Mouse (Mus musculus) layer of hippocampus, adult 18-20 months (tissue): ENCODE measurements at regions not wholly inside any gene's neighbourhood (a gene's known extent, or its start where the extent isn't known, plus 50 kb on each side); places are given as distances from the start of the nearest gene placed in this dataset.

Experiments
- DNase-seq, 2 experiments: peaks; one replicate each; pipeline ENCODE4 v3.0.0; 2022; ENCODE audit warnings: low spot score in 2 of 2

DNA sequence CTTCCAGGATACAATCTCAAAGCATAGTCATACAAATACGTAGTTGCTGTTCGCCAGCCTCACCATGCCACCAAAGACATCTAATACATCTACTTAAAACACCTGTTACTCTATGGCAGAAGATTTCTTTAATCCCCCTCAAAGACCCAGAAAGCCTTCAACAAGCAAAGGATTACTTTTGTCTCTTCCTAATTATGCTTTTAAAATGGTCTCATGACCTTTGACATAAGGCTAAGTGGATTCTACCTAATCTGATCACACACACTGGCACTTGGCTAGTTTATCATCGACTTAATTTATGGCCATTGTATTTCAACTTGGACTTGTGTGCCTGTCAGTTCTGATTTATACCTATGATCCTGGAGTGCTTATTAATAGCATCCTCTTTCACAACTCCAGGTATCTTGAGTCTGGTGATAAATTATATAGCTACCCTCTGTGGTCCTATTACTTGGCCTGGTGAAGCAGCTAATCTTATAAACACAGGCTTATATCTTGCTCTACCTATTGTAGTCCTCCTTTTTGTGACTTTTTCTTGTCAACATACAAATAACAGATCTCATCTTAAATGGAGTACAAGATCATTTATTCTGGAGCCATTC is 568.6 kb upstream of the B3galt2 start:
- no peak for DNase-seq

DNA sequence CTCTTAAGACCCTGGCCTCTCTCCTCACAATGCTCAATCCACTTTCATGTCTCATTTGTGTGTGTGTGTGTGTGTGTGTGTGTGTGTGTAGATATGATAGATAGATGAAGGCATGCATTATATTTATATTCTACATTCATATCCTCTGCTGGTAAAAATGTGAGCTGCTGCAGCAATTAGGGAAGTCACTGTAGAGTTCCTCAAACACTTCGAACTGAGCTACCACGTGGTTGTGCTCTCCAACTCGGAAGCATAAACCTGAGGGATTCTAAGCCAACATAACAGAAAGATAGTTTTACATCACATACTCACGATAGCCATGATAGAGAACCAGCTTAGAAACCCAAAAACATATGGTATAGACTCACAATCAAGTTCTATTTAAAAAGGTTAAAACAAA is 565.5 kb upstream of the B3galt2 start:
- no peak for DNase-seq

DNA sequence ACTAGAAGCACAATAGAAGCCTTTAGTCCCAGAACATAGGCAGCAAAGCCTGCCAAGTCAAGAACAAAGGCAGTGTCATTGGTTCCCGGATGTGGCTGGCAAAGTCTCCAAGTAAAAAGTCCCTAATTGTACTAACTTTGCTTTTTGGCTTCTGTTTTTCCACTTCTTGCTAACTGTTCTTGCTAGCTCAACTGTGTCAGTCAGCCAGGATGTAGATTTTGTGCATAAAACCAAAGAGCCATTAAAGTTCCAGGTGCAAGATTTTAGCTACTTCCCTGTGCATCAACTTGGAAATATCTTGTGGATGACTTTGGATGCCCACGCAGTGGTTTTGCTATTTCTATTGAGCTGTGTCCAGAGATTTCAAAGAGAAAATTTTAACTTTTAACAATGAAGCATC is 560.0 kb upstream of the B3galt2 start:
- peak in 1 of 2 experiments; percentile 15 for DNase-seq

DNA sequence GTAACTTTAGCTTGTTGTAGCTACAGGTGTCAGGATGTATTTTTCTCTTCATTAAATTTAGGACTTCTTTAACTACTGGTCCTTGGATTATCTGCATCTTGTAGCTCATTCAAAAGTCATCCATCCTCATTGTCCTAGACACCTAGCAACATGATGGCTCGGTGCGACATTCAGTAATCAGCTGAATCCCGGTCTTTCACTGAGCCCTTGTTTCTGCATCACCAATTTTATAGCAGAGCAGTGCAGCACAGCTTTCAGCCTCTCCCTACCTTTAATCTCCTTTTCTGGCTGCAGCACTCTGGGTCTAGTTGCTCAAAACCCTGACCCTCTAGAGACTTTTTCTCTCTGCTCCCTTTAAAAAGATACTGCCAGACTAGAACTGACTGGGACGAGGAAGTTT is 543.6 kb upstream of the B3galt2 start:
- no peak for DNase-seq

DNA sequence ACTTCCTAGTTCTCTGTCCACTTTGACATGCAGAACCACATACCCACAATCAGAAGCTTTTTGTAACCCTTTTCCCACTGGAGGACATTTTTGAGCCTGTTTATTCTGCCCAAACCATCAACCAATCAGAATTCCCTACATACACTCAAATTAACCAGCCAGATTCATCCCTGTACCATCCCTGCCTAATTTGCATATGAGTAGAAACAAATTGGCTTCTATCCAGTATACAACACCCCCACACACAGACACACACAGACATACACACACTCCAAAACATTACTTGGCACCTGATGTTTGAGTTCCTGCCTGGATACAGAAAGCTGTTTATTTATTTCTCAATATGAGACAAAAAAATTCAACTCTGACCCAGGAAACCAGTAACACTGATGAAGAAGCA is 542.2 kb upstream of the B3galt2 start:
- peak in 1 of 2 experiments; percentile 29 for DNase-seq

DNA sequence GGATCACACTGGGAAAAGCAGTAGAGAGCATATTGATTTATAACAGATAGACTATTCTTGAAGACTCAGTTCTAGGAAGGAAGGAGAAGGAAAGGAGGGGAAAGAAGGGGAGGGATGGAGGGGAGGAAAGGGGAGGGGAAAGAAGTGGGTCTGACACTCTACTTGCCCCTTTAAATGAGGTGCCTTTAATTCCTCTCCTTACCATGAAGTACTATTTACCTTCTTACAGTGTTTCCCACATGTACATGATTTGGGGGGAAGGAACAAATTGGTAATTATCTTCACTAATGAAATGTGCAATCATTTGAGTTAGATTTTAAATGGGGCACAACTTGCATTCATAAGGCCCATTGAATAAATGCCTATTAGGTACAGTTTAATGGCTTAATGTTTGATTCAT is 518.3 kb upstream of the B3galt2 start:
- DNase-seq: no peak

DNA sequence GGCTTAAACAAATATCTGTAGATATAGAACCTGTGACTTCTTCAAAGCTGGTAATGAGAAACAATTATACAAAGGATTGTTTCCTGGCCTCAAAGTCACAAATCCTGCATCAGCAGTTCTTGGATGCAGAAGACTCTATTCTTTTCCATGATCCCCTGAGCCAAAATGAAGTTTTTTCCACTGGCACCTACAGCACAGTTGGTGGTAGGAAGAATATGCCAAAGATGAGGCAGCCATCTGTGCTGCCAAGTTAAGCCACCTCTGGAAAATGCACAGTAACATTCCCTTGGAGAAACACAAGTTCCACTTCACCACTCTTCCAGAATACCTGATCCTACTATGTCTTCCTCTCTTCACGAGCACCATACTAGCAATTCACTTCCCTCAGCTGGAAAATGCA is 510.2 kb upstream of the B3galt2 start:
- DNase-seq: no peak

DNA sequence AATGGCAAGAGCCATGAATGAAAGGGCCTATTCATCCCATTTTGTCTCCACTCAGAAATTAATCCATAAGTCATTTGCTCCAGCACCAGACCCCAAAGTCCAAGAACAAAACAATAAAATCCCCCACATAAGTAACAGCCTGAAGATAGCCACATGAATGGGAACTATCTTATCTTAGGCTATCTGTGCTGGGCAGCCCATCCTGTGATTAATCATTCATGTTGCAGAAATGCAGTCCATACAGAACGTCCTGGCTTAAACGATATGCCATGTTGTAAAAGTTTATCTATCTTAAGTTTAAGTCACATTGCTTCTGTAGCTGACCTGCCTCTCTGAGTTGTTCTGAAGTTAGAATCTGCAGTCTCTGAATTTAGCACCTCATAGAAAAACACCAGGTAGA is 507.7 kb upstream of the B3galt2 start:
- DNase-seq: no peak

DNA sequence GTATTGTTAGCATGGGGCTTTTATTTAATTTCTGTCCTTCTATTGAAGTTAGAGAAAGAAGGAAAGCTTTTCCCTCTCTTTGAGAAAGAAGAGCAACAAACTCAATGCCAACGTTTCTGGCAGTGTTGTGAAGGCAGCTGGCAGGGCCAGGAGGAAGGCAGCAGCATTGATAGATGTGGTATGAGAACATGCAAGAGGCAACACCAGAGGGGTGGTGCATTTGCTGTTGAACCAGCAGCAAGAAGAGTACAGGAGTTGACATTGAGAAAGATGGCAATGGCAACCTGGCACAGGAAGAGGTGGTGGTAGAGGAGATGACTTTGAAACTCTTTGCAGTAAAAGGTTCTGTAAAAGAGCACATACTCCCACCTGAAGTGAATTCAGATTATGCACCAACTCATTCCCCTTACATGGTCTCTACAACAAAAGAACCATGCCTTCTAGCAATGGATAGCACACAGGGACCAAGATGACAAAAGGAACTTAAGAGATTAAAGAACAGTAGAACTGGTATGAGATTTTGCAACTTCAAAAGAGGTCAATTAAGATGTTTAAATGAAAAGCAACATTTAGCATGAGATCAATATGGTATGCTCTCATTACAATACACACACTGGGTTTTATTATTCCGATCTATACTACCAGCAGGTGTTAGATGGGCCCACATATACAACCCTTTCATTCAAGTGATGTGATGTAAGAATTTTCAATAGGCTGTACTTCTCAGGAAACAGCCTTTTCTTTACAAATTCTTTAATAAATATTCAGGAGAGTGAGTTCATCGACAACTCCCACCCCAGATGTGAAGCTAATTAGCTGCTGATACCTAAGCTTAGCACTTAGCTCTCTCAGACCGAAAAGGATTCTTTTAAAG is 495.1 kb upstream of the B3galt2 start:
- no peak for DNase-seq

DNA sequence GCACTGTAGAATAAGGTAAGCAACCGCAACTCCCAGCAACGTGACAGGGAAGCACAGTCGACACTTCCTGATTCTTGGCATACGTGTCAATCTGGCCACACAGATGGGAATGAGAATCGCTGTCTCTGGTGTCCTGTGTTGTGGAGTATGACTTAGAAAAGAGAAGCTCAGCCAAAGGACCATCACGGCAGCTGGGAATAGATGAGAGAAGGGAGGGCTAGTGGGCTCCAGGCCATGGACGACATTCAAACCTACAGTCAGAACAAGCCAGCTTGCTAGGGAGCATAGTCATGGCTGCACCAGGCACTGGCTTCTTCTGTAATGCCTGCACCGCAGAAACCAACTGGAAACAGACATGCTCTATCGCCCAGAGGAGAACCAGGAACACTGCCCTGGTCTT is 469.2 kb upstream of the B3galt2 start:
- DNase-seq: peak; percentile 4 to 20

DNA sequence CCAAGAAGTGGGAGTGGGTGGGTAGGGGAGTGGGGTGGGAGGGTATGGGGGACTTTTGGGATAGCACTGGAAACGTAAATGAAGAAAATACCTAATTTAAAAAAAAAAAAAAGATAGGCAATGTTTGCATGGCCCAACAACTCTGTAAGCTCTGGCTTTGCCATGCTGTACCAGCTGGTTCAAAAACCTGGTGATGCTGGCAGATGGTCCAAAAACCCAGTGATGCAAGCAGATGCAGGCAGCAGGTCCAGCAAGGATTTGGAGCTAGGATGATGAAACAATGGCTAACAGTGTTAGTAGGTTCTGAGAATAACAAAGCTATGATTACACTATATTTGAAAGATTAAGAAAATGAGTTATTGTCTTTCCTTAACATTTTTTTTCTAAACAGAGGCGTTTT is 466.6 kb upstream of the B3galt2 start:
- peak; percentile 48 to 80 for DNase-seq

DNA sequence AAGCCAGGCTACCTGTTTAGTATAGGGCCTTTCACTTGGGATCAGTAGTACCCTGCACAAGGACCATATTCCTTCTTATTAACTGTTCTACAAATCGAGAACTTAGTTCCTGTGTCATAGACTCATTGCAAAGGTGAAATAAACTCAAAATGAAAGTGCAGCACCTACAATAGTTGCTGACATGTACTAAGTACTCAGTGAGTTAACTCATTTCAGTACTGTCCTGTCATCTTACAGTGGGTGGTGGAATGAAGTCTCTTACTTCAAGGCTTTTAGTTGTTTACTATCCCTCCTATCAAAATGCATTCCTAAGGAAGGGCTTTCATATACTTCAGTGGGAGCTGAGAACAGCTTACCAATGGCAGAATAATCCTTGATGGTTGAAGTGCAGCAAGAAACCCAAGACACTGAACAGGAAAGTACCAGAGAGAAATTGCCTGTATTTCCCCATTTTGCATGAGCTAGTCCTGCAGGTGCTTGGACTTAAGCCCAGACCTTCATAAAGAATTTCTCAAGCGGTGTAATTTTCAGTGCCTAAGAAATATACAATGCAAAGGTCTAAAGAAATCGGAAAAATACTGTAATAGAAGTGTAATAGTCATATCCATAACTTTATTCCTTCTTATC is 448.2 kb upstream of the B3galt2 start:
- no peak for DNase-seq

DNA sequence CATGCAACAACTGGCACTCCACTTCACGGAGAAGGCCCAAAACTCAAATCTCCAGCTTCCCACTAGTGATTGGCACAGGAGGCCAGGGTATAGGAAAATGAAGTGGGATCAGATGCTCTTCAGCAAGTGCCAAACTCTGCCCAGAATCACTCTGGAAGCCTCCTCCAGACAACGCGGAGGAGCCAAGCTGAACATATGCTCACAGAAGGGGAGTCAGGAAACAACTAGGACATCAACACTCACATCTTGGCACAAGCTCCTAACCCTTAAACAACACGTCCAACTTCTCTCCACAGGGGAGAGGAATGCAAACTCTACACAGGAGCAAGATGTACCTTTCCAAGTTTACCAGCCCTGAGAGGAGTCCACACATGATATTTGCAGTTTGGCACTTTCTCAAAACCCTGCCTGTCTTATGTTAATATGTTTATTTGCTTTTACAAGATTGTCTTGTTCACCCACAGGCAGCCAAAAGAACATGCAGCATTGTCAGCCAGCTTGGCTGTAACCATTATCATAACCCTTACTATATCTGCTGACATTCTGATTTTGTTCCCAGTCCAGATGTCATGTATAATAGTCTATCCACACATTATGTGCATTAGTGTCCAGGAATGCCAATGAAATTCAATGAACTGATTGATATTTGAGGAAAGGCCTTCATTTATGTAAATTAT is 440.1 kb upstream of the B3galt2 start:
- DNase-seq: peak; percentile 67 to 79

DNA sequence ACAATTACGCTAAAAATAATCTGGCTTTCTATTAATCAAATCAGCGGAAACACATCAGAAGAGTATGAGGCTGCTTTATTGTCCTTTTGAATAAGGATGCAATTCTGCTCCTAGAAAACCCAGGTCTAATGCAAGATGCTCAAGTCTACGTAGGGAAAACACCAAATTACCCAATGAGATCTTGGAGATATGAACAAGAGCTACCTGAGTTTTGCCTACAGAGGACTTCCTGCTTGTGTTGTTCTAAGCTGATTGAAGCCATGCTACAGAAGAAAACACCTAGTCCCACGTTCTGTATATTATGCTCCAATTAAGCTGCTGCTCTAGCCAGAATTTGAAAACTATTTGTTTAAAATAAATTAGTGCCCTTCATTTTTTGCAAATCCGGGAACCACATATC is 439.5 kb upstream of the B3galt2 start:
- no peak for DNase-seq

DNA sequence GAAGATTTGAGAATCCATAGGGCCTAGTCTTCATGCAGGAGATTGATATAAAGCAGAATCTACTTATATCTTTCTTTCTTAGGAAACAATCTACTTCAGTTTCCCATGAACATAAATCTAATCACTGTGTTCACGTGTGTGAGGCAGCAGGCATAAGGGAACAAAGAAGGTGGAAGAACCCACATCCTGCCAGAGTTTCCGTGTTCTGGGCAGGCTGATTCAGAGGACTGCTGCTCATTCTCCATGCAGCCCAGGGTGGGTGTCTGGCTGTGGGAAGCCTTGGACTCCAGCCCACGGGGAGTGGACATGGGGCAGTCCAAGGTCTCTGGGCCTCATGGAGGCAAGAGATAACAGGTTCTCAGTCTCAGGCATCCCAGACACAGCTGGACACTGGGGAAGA is 438.3 kb upstream of the B3galt2 start:
- no peak for DNase-seq

DNA sequence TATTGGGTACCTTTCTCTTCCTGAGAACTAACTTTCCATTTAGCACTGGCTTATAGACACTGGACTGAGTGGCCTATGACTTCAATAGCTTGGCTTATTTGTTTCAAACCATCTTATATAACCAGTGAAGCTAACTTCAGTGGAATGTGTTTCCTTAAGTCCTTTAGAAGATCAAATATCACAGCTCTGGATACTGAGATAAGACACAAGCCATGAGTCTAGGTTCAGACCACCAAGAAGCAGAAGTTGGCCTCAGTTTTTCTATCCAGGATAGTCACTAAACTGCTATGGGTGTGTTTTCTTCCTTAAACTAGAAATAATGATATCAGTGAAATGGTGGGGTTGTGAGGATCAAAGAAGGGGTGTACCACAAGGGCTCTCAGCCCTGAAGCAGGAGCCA is 436.4 kb upstream of the B3galt2 start:
- no peak for DNase-seq

DNA sequence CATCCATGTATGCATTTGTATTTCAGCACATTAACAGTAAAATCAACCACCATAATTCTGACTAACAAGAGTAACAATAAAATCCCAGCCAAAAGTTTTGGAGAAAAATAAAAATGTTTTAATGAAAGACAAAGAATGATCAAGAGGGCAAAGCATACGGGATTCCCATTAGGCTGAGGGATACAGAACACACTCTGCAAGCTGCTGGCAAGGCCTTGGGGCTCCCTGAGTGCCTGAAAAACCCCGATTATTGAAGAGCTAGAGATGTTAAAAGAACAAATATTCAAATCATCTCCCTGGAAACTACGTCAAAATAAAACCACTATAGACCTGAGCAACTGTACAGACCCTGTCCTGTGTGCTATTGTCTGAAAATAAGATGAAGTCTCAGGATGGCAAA is 433.5 kb upstream of the B3galt2 start:
- DNase-seq: no peak

DNA sequence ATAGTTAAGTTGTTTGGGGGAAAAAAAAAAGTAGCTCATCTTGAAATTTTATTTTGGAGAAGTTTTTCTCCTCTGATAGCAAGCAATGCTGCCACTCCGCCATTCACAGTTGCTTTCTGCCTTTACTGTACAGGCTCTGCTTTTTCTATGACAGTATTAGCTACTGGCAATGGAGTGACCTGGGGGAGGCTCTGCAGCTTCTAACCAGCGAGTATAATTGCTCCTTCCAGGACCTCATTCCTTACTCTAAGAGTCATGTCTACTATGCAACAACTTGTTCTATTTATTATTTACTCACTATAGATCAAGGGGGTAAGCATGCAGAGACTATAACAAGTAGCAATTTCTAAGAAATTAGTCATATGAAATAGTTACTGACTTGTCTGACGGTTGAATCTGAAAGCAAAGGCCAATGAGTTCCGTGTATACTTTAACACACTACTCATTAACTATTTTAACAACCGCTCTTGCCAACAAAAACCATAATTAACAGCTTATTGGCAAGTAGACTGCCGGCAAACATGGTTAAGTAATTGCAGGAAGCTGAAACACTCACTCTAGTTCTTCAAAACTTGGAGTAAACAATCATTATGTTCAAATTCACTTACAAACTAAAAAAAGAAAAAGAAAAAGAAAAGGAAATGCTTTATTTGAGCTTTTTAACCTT is 432.9 kb upstream of the B3galt2 start:
- DNase-seq: no peak

DNA sequence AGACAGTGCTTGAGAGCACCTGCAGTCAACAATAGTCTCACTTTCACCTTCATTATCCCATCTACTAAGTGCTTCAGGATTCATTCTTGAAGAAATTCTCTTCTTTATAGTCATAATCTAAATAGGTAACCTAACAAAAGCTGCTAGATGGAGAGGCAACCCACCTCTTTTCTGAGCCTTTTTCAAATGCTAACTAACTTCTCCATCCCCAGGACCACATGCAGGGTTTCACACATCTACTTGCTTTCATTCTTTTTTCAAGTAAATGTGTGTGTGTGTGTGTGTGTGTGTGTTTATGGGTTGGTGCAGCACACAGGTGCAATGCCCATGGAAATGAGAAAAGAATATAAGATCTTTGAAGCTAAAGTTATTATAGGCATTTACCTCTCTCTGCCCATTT is 423.1 kb upstream of the B3galt2 start:
- no peak for DNase-seq

DNA sequence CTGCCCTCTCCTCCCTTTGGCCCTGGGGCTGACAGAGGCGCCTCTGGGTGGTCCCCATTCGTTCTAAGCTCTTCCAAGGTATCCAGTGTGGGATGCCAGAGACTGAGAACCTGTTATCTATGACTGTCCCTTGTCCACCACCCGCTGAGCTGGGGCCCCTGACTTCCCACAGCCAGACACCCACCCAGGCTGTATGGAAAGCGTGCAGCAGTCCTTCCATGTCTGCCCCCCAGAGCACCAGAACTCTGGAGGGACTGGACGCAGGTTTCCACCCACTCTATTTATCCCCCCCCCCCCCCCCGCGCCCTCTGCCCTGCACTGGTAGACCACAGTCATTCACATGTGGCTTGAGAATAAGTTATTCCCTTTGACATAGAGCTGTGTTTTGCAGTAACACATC is 408.5 kb upstream of the B3galt2 start:
- DNase-seq: no peak

DNA sequence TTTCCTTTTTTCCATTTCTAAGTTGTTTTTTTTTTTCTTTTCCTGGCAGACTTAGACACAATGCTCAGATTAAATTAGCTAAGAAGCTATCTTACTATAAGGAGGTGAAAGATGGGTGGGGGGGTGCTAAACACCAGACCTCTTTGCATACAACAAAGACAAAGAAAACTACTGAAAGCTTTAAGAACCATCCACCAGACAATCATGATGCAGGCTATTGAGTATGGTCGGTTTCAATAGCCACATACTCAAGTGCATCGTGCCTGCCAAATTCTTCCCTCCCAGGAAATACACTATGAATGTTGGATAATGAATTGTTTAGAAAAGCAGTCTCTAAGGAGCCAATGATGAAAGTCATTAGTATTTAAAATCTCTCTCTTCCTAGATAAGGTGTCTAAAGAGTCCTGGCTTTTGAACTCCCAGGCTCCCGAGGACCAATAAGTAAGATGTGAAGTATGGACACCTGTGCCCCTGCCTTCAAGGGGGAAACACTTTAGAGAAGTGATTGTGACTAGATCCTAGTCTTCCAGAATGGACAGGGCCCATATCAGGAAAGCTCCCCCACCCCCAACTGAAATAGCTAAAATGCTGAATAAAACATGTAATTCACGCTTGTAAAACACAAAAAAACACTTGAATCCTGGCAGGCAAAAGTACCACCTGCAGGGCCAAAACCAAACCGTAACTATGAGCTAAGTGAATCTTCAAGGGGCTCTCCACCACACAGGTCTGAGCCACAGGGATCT is 381.8 kb upstream of the B3galt2 start:
- DNase-seq: no peak
